Mouse (Mus musculus) C2C12 (cell line): ENCODE data around the gene Cyp2t4.

Source experiments
- CEBPB ChIP-seq: IDR thresholded peaks from one replicate; pipeline ENCODE4 v1.6.1; 2011; ENCODE audit warnings: low read depth, mild to moderate bottlenecking, control low read depth, moderate library complexity
- CTCF ChIP-seq: IDR thresholded peaks from one replicate; pipeline ENCODE4 v1.5.1; 2011; ENCODE audit not compliant: control insufficient read depth, insufficient read depth, insufficient read length
- USF1 ChIP-seq: IDR thresholded peaks from one replicate; pipeline ENCODE4 v1.6.1; 2011; ENCODE audit warnings: low read depth, mild to moderate bottlenecking, control low read depth, moderate library complexity

DNA sequence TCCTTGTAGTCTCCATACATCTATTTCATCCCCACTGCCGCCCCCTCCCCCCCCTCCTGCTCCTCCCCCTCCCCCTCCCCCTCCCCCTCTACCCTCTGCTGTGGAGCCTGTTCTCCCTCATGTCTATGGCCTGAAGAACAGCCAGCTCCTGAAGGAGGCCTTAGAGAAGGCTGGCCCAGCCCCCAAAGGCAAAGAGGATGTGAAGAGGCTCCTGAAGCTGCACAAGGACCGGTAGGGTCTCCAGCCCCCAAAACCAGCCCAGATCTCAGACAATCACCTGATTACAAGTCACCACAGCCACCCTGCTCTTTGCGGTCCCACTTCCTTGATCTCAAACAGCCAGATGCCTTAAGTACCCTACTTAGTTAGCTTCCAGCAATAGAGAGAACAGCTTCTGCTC, 43.6 kb downstream of the Cyp2t4 start:
- no peak for TF ChIP-seq CTCF
- no peak for TF ChIP-seq USF1
- no peak for TF ChIP-seq CEBPB
